Mouse (Mus musculus) erythroid progenitor cell, adult 5-6 weeks (primary cell): ENCODE data around the gene Def8. TPM values are rescaled to one million over a fixed set of nuclear protein-coding genes. Genes with fewer than 3 reads are reported as not detected.

Source experiments
- total RNA-seq, 2 experiments: library from RNA; stranded (forward) in 1 of 2; stranded (reverse) in 1 of 2; fragments of 150-400 nt in 1 of 2; fragments of 186-747, 209-891 nt in 1 of 2; gene quantifications; 2 replicates each; pipeline versions ENCODE4 v1.2.3 to v1.2.4; 2015 to 2017; ENCODE audit warnings: low replicate concordance in 2 of 2

Gene Def8
- total RNA-seq, 2 experiments from 2014 or later, result 3.5 to 8.8 TPM

Other genes starting within 250 kb of the Def8 start
- 0.84 and 2.2 TPM in 2 replicates for gene Dpep1, start 237.3 kb upstream of the Def8 start, total RNA-seq (2015; ENCODE audit: low replicate concordance)
- 0.39 TPM in 1 of 2 replicates, not detected in the other for gene Dpep1, start 237.3 kb upstream of the Def8 start, total RNA-seq (2017; ENCODE audit: low replicate concordance)
- gene Chmp1a, start 210.8 kb upstream of the Def8 start, total RNA-seq (2015; ENCODE audit: low replicate concordance), result 20.1 and 49.0 TPM in 2 replicates
- 19.7 and 25.7 TPM in 2 replicates for gene Chmp1a, start 210.8 kb upstream of the Def8 start, total RNA-seq (2017; ENCODE audit: low replicate concordance)
- not detected in 2 replicates for gene Spata33, start 210.7 kb upstream of the Def8 start, total RNA-seq (2015; ENCODE audit: low replicate concordance)
- 0.26 and 2.3 TPM in 2 replicates for gene Spata33, start 210.7 kb upstream of the Def8 start, total RNA-seq (2017; ENCODE audit: low replicate concordance)
- 3.2 and 9.2 TPM in 2 replicates for gene Cdk10, start 198.7 kb upstream of the Def8 start, total RNA-seq (2015; ENCODE audit: low replicate concordance)
- gene Cdk10, start 198.7 kb upstream of the Def8 start, total RNA-seq (2017; ENCODE audit: low replicate concordance), result 5.3 and 9.1 TPM in 2 replicates
- gene Spata2l, start 187.3 kb upstream of the Def8 start, total RNA-seq (2015; ENCODE audit: low replicate concordance), result 0.42 and 0.72 TPM in 2 replicates
- gene Spata2l, start 187.3 kb upstream of the Def8 start, total RNA-seq (2017; ENCODE audit: low replicate concordance), result 1.7 TPM in 1 of 2 replicates, not detected in the other
- gene Zfp276, start 169.3 kb upstream of the Def8 start, total RNA-seq (2015; ENCODE audit: low replicate concordance), result 3.6 and 13.8 TPM in 2 replicates
- 5.6 and 8.0 TPM in 2 replicates for gene Zfp276, start 169.3 kb upstream of the Def8 start, total RNA-seq (2017; ENCODE audit: low replicate concordance)
- 4.7 and 11.3 TPM in 2 replicates for gene Vps9d1, start 169.2 kb upstream of the Def8 start, total RNA-seq (2015; ENCODE audit: low replicate concordance)
- gene Vps9d1, start 169.2 kb upstream of the Def8 start, total RNA-seq (2017; ENCODE audit: low replicate concordance), result 9.2 and 16.8 TPM in 2 replicates
- gene Fanca, start 105.0 kb upstream of the Def8 start, total RNA-seq (2015; ENCODE audit: low replicate concordance), result 47.9 and 75.0 TPM in 2 replicates
- gene Fanca, start 105.0 kb upstream of the Def8 start, total RNA-seq (2017; ENCODE audit: low replicate concordance), result 31.5 and 34.1 TPM in 2 replicates
- not detected in 2 replicates for gene Spire2, start 90.8 kb upstream of the Def8 start, total RNA-seq (2015; ENCODE audit: low replicate concordance)
- not detected in 2 replicates for gene Spire2, start 90.8 kb upstream of the Def8 start, total RNA-seq (2017; ENCODE audit: low replicate concordance)
- gene Tcf25, start 49.8 kb upstream of the Def8 start, total RNA-seq (2015; ENCODE audit: low replicate concordance), result 36.4 and 48.6 TPM in 2 replicates
- gene Tcf25, start 49.8 kb upstream of the Def8 start, total RNA-seq (2017; ENCODE audit: low replicate concordance), result 27.2 and 70.3 TPM in 2 replicates
- not detected in 2 replicates for gene Mc1r, start 16.4 kb upstream of the Def8 start, total RNA-seq (2015; ENCODE audit: low replicate concordance)
- not detected in 2 replicates for gene Mc1r, start 16.4 kb upstream of the Def8 start, total RNA-seq (2017; ENCODE audit: low replicate concordance)
- not detected in 2 replicates for gene Tubb3, start 12.1 kb upstream of the Def8 start, total RNA-seq (2015; ENCODE audit: low replicate concordance)
- gene Tubb3, start 12.1 kb upstream of the Def8 start, total RNA-seq (2017; ENCODE audit: low replicate concordance), result not detected in 2 replicates
- gene Afg3l1, start 54.4 kb downstream of the Def8 start, total RNA-seq (2015; ENCODE audit: low replicate concordance), result 8.6 and 13.4 TPM in 2 replicates
- 6.5 and 9.6 TPM in 2 replicates for gene Afg3l1, start 54.4 kb downstream of the Def8 start, total RNA-seq (2017; ENCODE audit: low replicate concordance)
- not detected in 2 replicates for gene Dbndd1, start 91.9 kb downstream of the Def8 start, total RNA-seq (2015; ENCODE audit: low replicate concordance)
- gene Dbndd1, start 91.9 kb downstream of the Def8 start, total RNA-seq (2017; ENCODE audit: low replicate concordance), result not detected in 2 replicates
- not detected in 2 replicates for gene Gas8, start 95.3 kb downstream of the Def8 start, total RNA-seq (2015; ENCODE audit: low replicate concordance)
- 0.23 and 1.3 TPM in 2 replicates for gene Gas8, start 95.3 kb downstream of the Def8 start, total RNA-seq (2017; ENCODE audit: low replicate concordance)
- 4.2 and 5.4 TPM in 2 replicates for gene Rhou, start 230.4 kb downstream of the Def8 start, total RNA-seq (2015; ENCODE audit: low replicate concordance)
- gene Rhou, start 230.4 kb downstream of the Def8 start, total RNA-seq (2017; ENCODE audit: low replicate concordance), result 1.6 and 2.2 TPM in 2 replicates